Mouse (Mus musculus): Measurements from ENCODE around the gene Bri3. TPM values are rescaled to one million over a fixed set of nuclear protein-coding genes. Genes with fewer than 3 reads are reported as not detected.

Bri3 gene
- polyA plus RNA-seq, 1 experiment from 2014 or later, result 128 TPM

- Histone ChIP-seq H3K27ac (peak overlapping the region; percentile 85), H3K9ac (peak overlapping the region; percentile 96), H3K4me1 (peaks cover 51% of the 10 kb centered on the region), H3K4me3 (peak overlapping the region; percentile 98), H3K36me3 (ENCODE audit: poor library complexity, severe bottlenecking) (peaks cover 24% of the 10 kb centered on the region), H3K27me3 (no peaks in the 10 kb centered on the region), H3K4me2 (peak overlapping the region; percentile 83), H3K9me3 (replicated peaks) (no peaks in the 10 kb centered on the region)
- ATAC-seq, result no peak
- WGBS, result 5% methylated on average over 7 of the region's 7 CpGs
Measured at GRCm38 (mm10) chr5:144256541-144256870, 12.3 kb downstream of the Bri3 start.

- Histone ChIP-seq H3K27me3 (no peaks in the 10 kb centered on the region), H3K36me3 (ENCODE audit: poor library complexity, severe bottlenecking) (peaks cover 28% of the 10 kb centered on the region), H3K4me1 (peaks cover 54% of the 10 kb centered on the region), H3K9me3 (replicated peaks) (no peaks in the 10 kb centered on the region), H3K27ac (peak overlapping the region; percentile 85; the same call in 1 of the 2 replicates), H3K4me2 (peak overlapping the region; percentile 83), H3K9ac (peak overlapping the region; percentile 96), H3K4me3 (peak overlapping the region; percentile 98)
- ATAC-seq, result no peak
- 40% methylated on average over 1 of the region's 1 CpGs for WGBS
Measured at GRCm38 (mm10) chr5:144256888-144257287, 12.7 kb downstream of the Bri3 start.

- peak overlapping the region; percentile 98 for H3K4me3 ChIP-seq
- peak overlapping the region; percentile 96 for H3K9ac ChIP-seq
- 78% methylated on average over 3 of the region's 3 CpGs for WGBS
- no peaks in the 10 kb centered on the region for H3K9me3 ChIP-seq (replicated peaks)
- ATAC-seq, result no peak
- peaks cover 29% of the 10 kb centered on the region for H3K36me3 ChIP-seq (ENCODE audit: poor library complexity, severe bottlenecking)
- H3K4me1 ChIP-seq, result peaks cover 54% of the 10 kb centered on the region
- peak overlapping the region; percentile 83 for H3K4me2 ChIP-seq
- 0 out of 2 replicates have a peak overlapping the region, but pooled peaks have one; percentile 85 for H3K27ac ChIP-seq
- H3K27me3 ChIP-seq, result no peaks in the 10 kb centered on the region
Measured at GRCm38 (mm10) chr5:144257451-144258110, 13.3 kb downstream of the Bri3 start.

- 39% methylated on average over 14 of the region's 14 CpGs for WGBS
Measured at GRCm38 (mm10) chr5:144258131-144258611, 13.9 kb downstream of the Bri3 start.

GRCm38 (mm10) chr5:144258687-144259086, 14.4 kb downstream of the Bri3 start:
- peaks cover 61% of the 10 kb centered on the region for H3K4me1 ChIP-seq
- ATAC-seq, result no peak
- H3K36me3 ChIP-seq (ENCODE audit: poor library complexity, severe bottlenecking), result peaks cover 34% of the 10 kb centered on the region
- H3K4me2 ChIP-seq, result peak overlapping the region; percentile 83
- no peak overlapping the region for H3K27ac ChIP-seq
- no peaks in the 10 kb centered on the region for H3K27me3 ChIP-seq
- H3K9me3 ChIP-seq (replicated peaks), result no peaks in the 10 kb centered on the region
- H3K4me3 ChIP-seq, result peak overlapping the region; percentile 98
- H3K9ac ChIP-seq, result peak overlapping the region; percentile 96
- WGBS, result 5% methylated on average over 2 of the region's 2 CpGs

More at GRCm38 (mm10) chr5:144258131-144258611, 13.9 kb downstream of the Bri3 start:
- peaks cover 30% of the 10 kb centered on the region for H3K36me3 ChIP-seq (ENCODE audit: poor library complexity, severe bottlenecking)
- peak overlapping the region; percentile 83 for H3K4me2 ChIP-seq
- H3K4me3 ChIP-seq, result peak overlapping the region; percentile 98
- ATAC-seq, result no peak
- H3K9ac ChIP-seq, result peak overlapping the region; percentile 96
- no peaks in the 10 kb centered on the region for H3K27me3 ChIP-seq
- no peaks in the 10 kb centered on the region for H3K9me3 ChIP-seq (replicated peaks)
- no peak overlapping the region for H3K27ac ChIP-seq
- peaks cover 57% of the 10 kb centered on the region for H3K4me1 ChIP-seq

- Histone ChIP-seq H3K27me3 (no peaks in the 10 kb centered on the region), H3K4me2 (peak overlapping the region; percentile 83), H3K36me3 (ENCODE audit: poor library complexity, severe bottlenecking) (peaks cover 34% of the 10 kb centered on the region), H3K9ac (peak overlapping the region; percentile 96), H3K9me3 (replicated peaks) (no peaks in the 10 kb centered on the region), H3K27ac (no peak overlapping the region), H3K4me1 (peaks cover 60% of the 10 kb centered on the region), H3K4me3 (peak overlapping the region; percentile 98; the same call in 1 of the 2 replicates)
- no peak for ATAC-seq
- WGBS, result 72% methylated on average over 6 of the region's 6 CpGs
Measured at GRCm38 (mm10) chr5:144259228-144259627, 15.0 kb downstream of the Bri3 start.

- 83% methylated on average over 8 of the region's 8 CpGs for WGBS
- H3K4me1 ChIP-seq, result peaks cover 55% of the 10 kb centered on the region
- no peaks in the 10 kb centered on the region for H3K9me3 ChIP-seq (replicated peaks)
- no peak overlapping the region for H3K4me2 ChIP-seq
- no peak for ATAC-seq
- H3K27ac ChIP-seq, result no peak overlapping the region
- H3K27me3 ChIP-seq, result no peaks in the 10 kb centered on the region
- no peak overlapping the region for H3K4me3 ChIP-seq
- H3K9ac ChIP-seq, result no peak overlapping the region
- H3K36me3 ChIP-seq (ENCODE audit: poor library complexity, severe bottlenecking), result peaks cover 45% of the 10 kb centered on the region
Measured at GRCm38 (mm10) chr5:144260464-144260863, 16.2 kb downstream of the Bri3 start.

GRCm38 (mm10) chr5:144261309-144261708, 17.1 kb downstream of the Bri3 start:
- no peak overlapping the region for H3K4me2 ChIP-seq
- H3K36me3 ChIP-seq (ENCODE audit: poor library complexity, severe bottlenecking), result peaks cover 51% of the 10 kb centered on the region
- peaks cover 51% of the 10 kb centered on the region for H3K4me1 ChIP-seq
- ATAC-seq, result no peak
- H3K4me3 ChIP-seq, result no peak overlapping the region
- no peaks in the 10 kb centered on the region for H3K27me3 ChIP-seq
- WGBS, result 81% methylated on average over 9 of the region's 9 CpGs
- H3K27ac ChIP-seq, result no peak overlapping the region
- no peaks in the 10 kb centered on the region for H3K9me3 ChIP-seq (replicated peaks)
- no peak overlapping the region for H3K9ac ChIP-seq

GRCm38 (mm10) chr5:144261829-144262228, 17.6 kb downstream of the Bri3 start:
- H3K27ac ChIP-seq, result no peak overlapping the region
- no peaks in the 10 kb centered on the region for H3K27me3 ChIP-seq
- no peak for ATAC-seq
- peak overlapping the region; percentile 12; the same call in 1 of the 2 replicates for H3K9ac ChIP-seq
- H3K4me3 ChIP-seq, result no peak overlapping the region
- H3K9me3 ChIP-seq (replicated peaks), result no peaks in the 10 kb centered on the region
- H3K36me3 ChIP-seq (ENCODE audit: poor library complexity, severe bottlenecking), result peaks cover 56% of the 10 kb centered on the region
- no peak overlapping the region for H3K4me2 ChIP-seq
- 87% methylated on average over 5 of the region's 5 CpGs for WGBS
- peaks cover 46% of the 10 kb centered on the region for H3K4me1 ChIP-seq

- H3K4me1 ChIP-seq, result peaks cover 33% of the 10 kb centered on the region
- no peak overlapping the region for H3K4me3 ChIP-seq
- H3K27me3 ChIP-seq, result no peaks in the 10 kb centered on the region
- 85% methylated on average over 9 of the region's 9 CpGs for WGBS
- H3K9me3 ChIP-seq (replicated peaks), result no peaks in the 10 kb centered on the region
- H3K9ac ChIP-seq, result no peak overlapping the region
- ATAC-seq, result no peak
- H3K27ac ChIP-seq, result no peak overlapping the region
- peaks cover 62% of the 10 kb centered on the region for H3K36me3 ChIP-seq (ENCODE audit: poor library complexity, severe bottlenecking)
- H3K4me2 ChIP-seq, result no peak overlapping the region
Measured at GRCm38 (mm10) chr5:144263082-144263481, 18.8 kb downstream of the Bri3 start.

- H3K4me1 ChIP-seq, result peaks cover 29% of the 10 kb centered on the region
- ATAC-seq, result no peak
- H3K27ac ChIP-seq, result no peak overlapping the region
- no peak overlapping the region for H3K4me2 ChIP-seq
- peaks cover 60% of the 10 kb centered on the region for H3K36me3 ChIP-seq (ENCODE audit: poor library complexity, severe bottlenecking)
- H3K9me3 ChIP-seq (replicated peaks), result no peaks in the 10 kb centered on the region
- WGBS, result 89% methylated on average over 13 of the region's 13 CpGs
- no peak overlapping the region for H3K4me3 ChIP-seq
- no peak overlapping the region for H3K9ac ChIP-seq
- H3K27me3 ChIP-seq, result no peaks in the 10 kb centered on the region
Measured at GRCm38 (mm10) chr5:144263496-144263895, 19.3 kb downstream of the Bri3 start.

- no peaks in the 10 kb centered on the region for H3K9me3 ChIP-seq (replicated peaks)
- 75% methylated on average over 8 of the region's 8 CpGs for WGBS
- peaks cover 48% of the 10 kb centered on the region for H3K36me3 ChIP-seq (ENCODE audit: poor library complexity, severe bottlenecking)
Measured at GRCm38 (mm10) chr5:144267535-144268241, 23.5 kb downstream of the Bri3 start.

More at GRCm38 (mm10) chr5:144267535-144268241, 23.5 kb downstream of the Bri3 start:
- Histone ChIP-seq H3K27ac (no peak overlapping the region), H3K4me2 (no peak overlapping the region), H3K27me3 (no peaks in the 10 kb centered on the region), H3K4me3 (no peak overlapping the region), H3K4me1 (0 out of 2 replicates have a peak, but pooled peaks cover 7% of the 10 kb centered on the region), H3K9ac (no peak overlapping the region)
- no peak for ATAC-seq

All from forebrain, embryonic 13.5 days (tissue).